Mouse (Mus musculus): ENCODE measurements at regions not wholly inside any gene's neighbourhood (a gene's known extent, or its start where the extent isn't known, plus 50 kb on each side); places are given as distances from the start of the nearest gene placed in this dataset.

DNA sequence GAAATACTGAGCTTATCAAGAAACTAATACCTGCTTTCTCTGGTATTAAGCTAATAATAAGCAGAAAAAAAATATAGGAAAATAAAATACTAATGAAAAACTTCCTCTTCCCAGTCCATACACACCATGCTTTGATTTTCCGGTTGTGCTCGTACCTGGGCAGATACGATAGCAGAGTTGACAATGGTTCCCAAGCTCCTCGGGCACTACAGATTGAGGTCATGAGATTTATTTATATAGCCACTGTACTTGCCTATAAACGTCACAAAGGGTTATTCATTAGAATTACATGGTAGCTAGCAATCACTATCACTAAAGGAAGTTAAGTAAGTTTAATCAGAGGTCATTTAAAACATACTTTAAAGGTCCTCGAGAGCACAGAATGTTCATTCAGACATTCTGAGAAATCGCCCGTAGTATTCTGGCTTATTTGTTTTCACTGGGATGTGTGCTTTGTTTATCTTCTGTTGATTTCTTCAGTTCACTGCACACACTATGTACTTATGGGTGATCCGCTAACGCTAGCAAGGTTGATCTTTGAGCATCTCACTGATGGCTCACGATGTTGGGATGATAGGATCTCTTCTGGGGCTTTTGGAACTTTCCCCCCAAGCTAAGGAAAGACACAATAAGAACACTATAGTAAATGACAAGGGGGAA lies 111.4 kb upstream of the Fam3c start:
- DNase-seq (ENCODE audit: low spot score), result no peak
- no peaks in the 10 kb centered on the region for H3K27me3 ChIP-seq (ENCODE audit: control insufficient read depth, insufficient read depth, low read length)
- ATAC-seq (ENCODE audit: insufficient read depth, low read depth), result no peak
- no peak overlapping the region for H3K4me2 ChIP-seq (ENCODE audit: low read depth, low read length)
- WGBS, result 72% methylated on average over 11 of the region's 11 CpGs
- H3K4me1 ChIP-seq (ENCODE audit: control insufficient read depth, insufficient read depth), result no peaks in the 10 kb centered on the region
- H3K36me3 ChIP-seq (replicated peaks; ENCODE audit: control insufficient read depth, insufficient read depth, low read length), result no peaks in the 10 kb centered on the region
- TF ChIP-seq EP300 (IDR thresholded peaks at IDR 0.05; ENCODE audit: low read depth) (no peak), CTCF (IDR thresholded peaks at IDR 0.05; ENCODE audit: low read depth) (no peak)
- no peak overlapping the region for H3K9ac ChIP-seq (replicated peaks; ENCODE audit: low read depth, low read length)
- H3K27ac ChIP-seq (ENCODE audit: low read depth), result no peak overlapping the region
- H3K9me3 ChIP-seq (replicated peaks; ENCODE audit: control insufficient read depth, low read length), result peaks cover 6% of the 10 kb centered on the region; the same call in 1 of the 2 replicates
- no peak overlapping the region for H3K4me3 ChIP-seq (ENCODE audit: low read depth, low read length)

GRCm38 (mm10) chr6:22465926-22466325 lies 109.9 kb upstream of the Fam3c start:
- no peaks in the 10 kb centered on the region for H3K4me1 ChIP-seq (ENCODE audit: control insufficient read depth, insufficient read depth)
- WGBS, result 62% methylated on average over 1 of the region's 1 CpGs
- ATAC-seq (ENCODE audit: insufficient read depth, low read depth), result no peak
- H3K4me3 ChIP-seq (ENCODE audit: low read depth, low read length), result no peak overlapping the region
- no peak overlapping the region for H3K27ac ChIP-seq (ENCODE audit: low read depth)
- no peaks in the 10 kb centered on the region for H3K27me3 ChIP-seq (ENCODE audit: control insufficient read depth, insufficient read depth, low read length)
- TF ChIP-seq EP300 (IDR thresholded peaks at IDR 0.05; ENCODE audit: low read depth) (no peak), CTCF (IDR thresholded peaks at IDR 0.05; ENCODE audit: low read depth) (no peak)
- no peaks in the 10 kb centered on the region for H3K36me3 ChIP-seq (replicated peaks; ENCODE audit: control insufficient read depth, insufficient read depth, low read length)
- DNase-seq (ENCODE audit: low spot score), result no peak
- no peak overlapping the region for H3K9ac ChIP-seq (replicated peaks; ENCODE audit: low read depth, low read length)
- H3K4me2 ChIP-seq (ENCODE audit: low read depth, low read length), result no peak overlapping the region
- peaks cover 6% of the 10 kb centered on the region; the same call in 1 of the 2 replicates for H3K9me3 ChIP-seq (replicated peaks; ENCODE audit: control insufficient read depth, low read length)

DNA sequence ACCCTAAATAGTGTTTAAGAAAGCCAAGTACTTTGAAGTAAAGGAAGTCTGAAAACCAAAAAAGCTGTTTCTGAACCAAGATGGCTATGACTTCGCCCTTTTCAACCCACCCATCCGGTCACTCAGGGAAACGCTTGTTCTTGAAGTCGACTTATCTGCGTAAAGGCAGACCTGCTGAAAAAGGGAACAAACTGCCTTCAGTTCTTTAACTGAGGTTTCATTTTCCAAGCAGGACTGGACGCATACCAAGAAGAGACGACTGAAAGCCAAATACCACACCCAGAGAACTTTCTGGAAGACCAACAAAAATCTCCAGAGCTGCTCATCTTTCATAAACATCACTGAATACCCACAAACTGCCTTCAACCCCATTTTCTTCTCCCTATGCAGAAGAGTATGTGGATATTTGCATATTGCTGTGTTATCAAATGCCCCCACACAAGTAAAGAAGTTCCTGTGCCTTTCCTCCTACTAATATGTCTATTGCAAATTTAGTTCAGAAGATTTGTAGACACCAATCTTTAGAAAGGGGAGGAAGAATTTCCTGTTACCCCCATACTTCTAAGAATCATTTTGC lies 103.5 kb upstream of the Fam3c start:
- H3K4me1 ChIP-seq (ENCODE audit: control insufficient read depth, insufficient read depth), result no peaks in the 10 kb centered on the region
- 74% methylated on average over 7 of the region's 7 CpGs for WGBS
- no peak overlapping the region for H3K4me3 ChIP-seq (ENCODE audit: low read depth, low read length)
- no peak overlapping the region for H3K9ac ChIP-seq (replicated peaks; ENCODE audit: low read depth, low read length)
- no peaks in the 10 kb centered on the region for H3K9me3 ChIP-seq (replicated peaks; ENCODE audit: control insufficient read depth, low read length)
- ATAC-seq (ENCODE audit: insufficient read depth, low read depth) (no peak), DNase-seq (ENCODE audit: low spot score) (no peak)
- no peak overlapping the region for H3K4me2 ChIP-seq (ENCODE audit: low read depth, low read length)
- no peak overlapping the region for H3K27ac ChIP-seq (ENCODE audit: low read depth)
- H3K36me3 ChIP-seq (replicated peaks; ENCODE audit: control insufficient read depth, insufficient read depth, low read length), result no peaks in the 10 kb centered on the region
- no peaks in the 10 kb centered on the region for H3K27me3 ChIP-seq (ENCODE audit: control insufficient read depth, insufficient read depth, low read length)
- TF ChIP-seq EP300 (IDR thresholded peaks at IDR 0.05; ENCODE audit: low read depth), result no peak
- no peak for TF ChIP-seq CTCF (IDR thresholded peaks at IDR 0.05; ENCODE audit: low read depth)

- 74% methylated on average over 2 of the region's 2 CpGs for WGBS
- Histone ChIP-seq H3K36me3 (replicated peaks; ENCODE audit: control insufficient read depth, insufficient read depth, low read length) (no peaks in the 10 kb centered on the region), H3K4me3 (ENCODE audit: low read depth, low read length) (no peak overlapping the region), H3K9me3 (replicated peaks; ENCODE audit: control insufficient read depth, low read length) (no peaks in the 10 kb centered on the region), H3K27ac (ENCODE audit: low read depth) (no peak overlapping the region), H3K9ac (replicated peaks; ENCODE audit: low read depth, low read length) (no peak overlapping the region), H3K27me3 (ENCODE audit: control insufficient read depth, insufficient read depth, low read length) (no peaks in the 10 kb centered on the region), H3K4me1 (ENCODE audit: control insufficient read depth, insufficient read depth) (no peaks in the 10 kb centered on the region), H3K4me2 (ENCODE audit: low read depth, low read length) (no peak overlapping the region)
- DNase-seq (ENCODE audit: low spot score), result no peak
- TF ChIP-seq CTCF (IDR thresholded peaks at IDR 0.05; ENCODE audit: low read depth) (no peak), EP300 (IDR thresholded peaks at IDR 0.05; ENCODE audit: low read depth) (no peak)
- no peak for ATAC-seq (ENCODE audit: insufficient read depth, low read depth)
These were observed 96.2 kb upstream of the Fam3c start for GRCm38 (mm10) chr6:22452203-22452602.

DNA sequence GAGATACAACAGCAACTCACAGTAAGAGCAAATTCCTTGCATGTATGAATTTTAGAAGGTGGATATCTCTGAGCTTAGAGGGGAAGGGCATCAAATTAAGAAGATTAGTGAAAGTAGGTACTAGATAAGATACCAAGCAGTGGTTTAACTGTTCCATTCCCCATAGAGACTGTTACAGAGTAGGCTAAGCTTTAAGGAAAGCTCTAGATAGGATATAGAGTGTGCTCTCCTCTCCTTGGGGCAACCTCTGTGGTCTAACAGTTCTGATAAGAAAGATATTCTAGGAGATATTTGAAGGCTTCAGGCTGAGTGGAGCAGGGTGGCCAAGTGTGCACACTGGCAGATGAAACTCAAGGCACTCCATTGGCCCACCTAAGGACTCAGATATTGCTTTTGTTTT lies 94.5 kb upstream of the Fam3c start:
- Histone ChIP-seq H3K36me3 (replicated peaks; ENCODE audit: control insufficient read depth, insufficient read depth, low read length) (no peaks in the 10 kb centered on the region), H3K4me2 (ENCODE audit: low read depth, low read length) (no peak overlapping the region), H3K27me3 (ENCODE audit: control insufficient read depth, insufficient read depth, low read length) (no peaks in the 10 kb centered on the region), H3K9ac (replicated peaks; ENCODE audit: low read depth, low read length) (no peak overlapping the region), H3K4me3 (ENCODE audit: low read depth, low read length) (no peak overlapping the region), H3K27ac (ENCODE audit: low read depth) (no peak overlapping the region), H3K9me3 (replicated peaks; ENCODE audit: control insufficient read depth, low read length) (no peaks in the 10 kb centered on the region), H3K4me1 (ENCODE audit: control insufficient read depth, insufficient read depth) (no peaks in the 10 kb centered on the region)
- ATAC-seq (ENCODE audit: insufficient read depth, low read depth) (no peak), DNase-seq (ENCODE audit: low spot score) (no peak)
- TF ChIP-seq EP300 (IDR thresholded peaks at IDR 0.05; ENCODE audit: low read depth) (no peak), CTCF (IDR thresholded peaks at IDR 0.05; ENCODE audit: low read depth) (no peak)

GRCm38 (mm10) chr6:22448906-22449305 lies 92.9 kb upstream of the Fam3c start:
- Histone ChIP-seq H3K9me3 (replicated peaks; ENCODE audit: control insufficient read depth, low read length) (no peaks in the 10 kb centered on the region), H3K9ac (replicated peaks; ENCODE audit: low read depth, low read length) (no peak overlapping the region), H3K27me3 (ENCODE audit: control insufficient read depth, insufficient read depth, low read length) (no peaks in the 10 kb centered on the region), H3K36me3 (replicated peaks; ENCODE audit: control insufficient read depth, insufficient read depth, low read length) (no peaks in the 10 kb centered on the region), H3K4me3 (ENCODE audit: low read depth, low read length) (no peak overlapping the region), H3K4me2 (ENCODE audit: low read depth, low read length) (no peak overlapping the region), H3K27ac (ENCODE audit: low read depth) (no peak overlapping the region), H3K4me1 (ENCODE audit: control insufficient read depth, insufficient read depth) (no peaks in the 10 kb centered on the region)
- no peak for DNase-seq (ENCODE audit: low spot score)
- TF ChIP-seq CTCF (IDR thresholded peaks at IDR 0.05; ENCODE audit: low read depth) (no peak), EP300 (IDR thresholded peaks at IDR 0.05; ENCODE audit: low read depth) (no peak)
- 64% methylated on average over 9 of the region's 9 CpGs for WGBS
- ATAC-seq (ENCODE audit: insufficient read depth, low read depth), result no peak

Measured in heart, postnatal 0 days (tissue).